Mouse (Mus musculus) liver, adult 10 weeks (tissue): ENCODE results near the gene Olfr1224-ps1. TPM values are rescaled to one million over a fixed set of nuclear protein-coding genes. Genes with fewer than 3 reads are reported as not detected.

Experiments
- polyA plus RNA-seq: library from polyadenylated mRNA; stranded (reverse); fragments of 350-450 nt; fragmentation: Illumina TruSeq; extraction: RNeasy Lipid Tissue Mini Kit (QIAGEN cat#74804); gene quantifications from one replicate; pipeline ENCODE4 v1.2.3, GENCODE M21; 2014; ENCODE audit warnings: low read depth, low replicate concordance

The Olfr1224-ps1 gene
- polyA plus RNA-seq: not detected

GRCm38 (mm10) chr2:89163991-89164390 is at the start of gene Olfr1224-ps1:
Gene Olfr1224-ps1 (minus strand): TSS chr2:89164091.

GRCm38 (mm10) chr2:89199948-89200347 is 36.1 kb upstream of the Olfr1224-ps1 start, which contains the start of gene Olfr1226:
Gene Olfr1226 (minus strand): TSS chr2:89200048.

GRCm38 (mm10) chr2:89174569-89174968 is 10.7 kb upstream of the Olfr1224-ps1 start, which contains the start of gene Olfr1225:
Gene Olfr1225 (minus strand): TSS chr2:89174669.

GRCm38 (mm10) chr2:89151460-89151859 is 12.4 kb downstream of the Olfr1224-ps1 start, which contains the start of gene Olfr1223:
Gene Olfr1223 (minus strand): TSS chr2:89151560.

GRCm38 (mm10) chr2:89132954-89133353 is 30.9 kb downstream of the Olfr1224-ps1 start, which contains the start of gene Olfr1222:
Gene Olfr1222 (minus strand): TSS chr2:89133054.

GRCm38 (mm10) chr2:89117183-89117582 is 46.7 kb downstream of the Olfr1224-ps1 start, which contains the start of gene Olfr1221:
Gene Olfr1221 (minus strand): TSS chr2:89117283.

GRCm38 (mm10) chr2:89106735-89107134 is 57.2 kb downstream of the Olfr1224-ps1 start, which contains the start of gene Olfr1220:
Gene Olfr1220 (minus strand): TSS chr2:89106835.

Other genes starting within 250 kb of the Olfr1224-ps1 start
- not detected for gene Olfr1209, start 248.9 kb downstream of the Olfr1224-ps1 start, polyA plus RNA-seq
- gene Olfr1211, start 226.0 kb downstream of the Olfr1224-ps1 start, polyA plus RNA-seq: not detected
- gene Olfr1212, start 210.1 kb downstream of the Olfr1224-ps1 start, polyA plus RNA-seq: not detected
- gene Gm13762, start 183.8 kb downstream of the Olfr1224-ps1 start, polyA plus RNA-seq: not detected
- not detected for gene Olfr1214, start 171.4 kb downstream of the Olfr1224-ps1 start, polyA plus RNA-seq
- gene Olfr1215, start 157.1 kb downstream of the Olfr1224-ps1 start, polyA plus RNA-seq: not detected
- not detected for gene Olfr1216, start 145.8 kb downstream of the Olfr1224-ps1 start, polyA plus RNA-seq
- gene Olfr1217, start 132.0 kb downstream of the Olfr1224-ps1 start, polyA plus RNA-seq: not detected
- not detected for gene Olfr1218, start 102.9 kb downstream of the Olfr1224-ps1 start, polyA plus RNA-seq
- gene Olfr1219, start 80.6 kb downstream of the Olfr1224-ps1 start, polyA plus RNA-seq: not detected
- gene Olfr1220, start 57.3 kb downstream of the Olfr1224-ps1 start, polyA plus RNA-seq: not detected
- not detected for gene Olfr1221, start 46.8 kb downstream of the Olfr1224-ps1 start, polyA plus RNA-seq
- gene Olfr1222, start 31.0 kb downstream of the Olfr1224-ps1 start, polyA plus RNA-seq: not detected
- gene Olfr1223, start 12.5 kb downstream of the Olfr1224-ps1 start, polyA plus RNA-seq: not detected
- not detected for gene Olfr1225, start 10.6 kb upstream of the Olfr1224-ps1 start, polyA plus RNA-seq
- gene Olfr1226, start 36.0 kb upstream of the Olfr1224-ps1 start, polyA plus RNA-seq: not detected
- gene Olfr1228, start 90.0 kb upstream of the Olfr1224-ps1 start, polyA plus RNA-seq: not detected
- not detected for gene Olfr1229, start 123.9 kb upstream of the Olfr1224-ps1 start, polyA plus RNA-seq
- not detected for gene Olfr1230, start 133.2 kb upstream of the Olfr1224-ps1 start, polyA plus RNA-seq
- gene Olfr1231, start 143.0 kb upstream of the Olfr1224-ps1 start, polyA plus RNA-seq: not detected
- not detected for gene Olfr1232, start 165.6 kb upstream of the Olfr1224-ps1 start, polyA plus RNA-seq
- gene Olfr1233, start 178.3 kb upstream of the Olfr1224-ps1 start, polyA plus RNA-seq: not detected
- not detected for gene Olfr1234, start 200.8 kb upstream of the Olfr1224-ps1 start, polyA plus RNA-seq
- gene Olfr1238, start 245.6 kb upstream of the Olfr1224-ps1 start, polyA plus RNA-seq: not detected